Mouse (Mus musculus): Measurements from ENCODE around the gene Cyp20a1. TPM values are rescaled to one million over a fixed set of nuclear protein-coding genes. Genes with fewer than 3 reads are reported as not detected.

Gene Cyp20a1
- total RNA-seq (2021), result 1 to 10 TPM; 9.1 to 9.4 TPM

- DNase-seq (ENCODE audit: low spot score), result peak; percentile 91
- intact Hi-C loops (cut with DNase I), result loop anchor here (5.0 kb wide), 1 partner anchor 64 kb away; the partner anchor contains the start of gene Abi2
Measured at GRCm38 (mm10) chr1:60342808-60343629, at the start of gene Cyp20a1. Cyp20a1 (plus strand) TSS chr1:60343323.

DNA sequence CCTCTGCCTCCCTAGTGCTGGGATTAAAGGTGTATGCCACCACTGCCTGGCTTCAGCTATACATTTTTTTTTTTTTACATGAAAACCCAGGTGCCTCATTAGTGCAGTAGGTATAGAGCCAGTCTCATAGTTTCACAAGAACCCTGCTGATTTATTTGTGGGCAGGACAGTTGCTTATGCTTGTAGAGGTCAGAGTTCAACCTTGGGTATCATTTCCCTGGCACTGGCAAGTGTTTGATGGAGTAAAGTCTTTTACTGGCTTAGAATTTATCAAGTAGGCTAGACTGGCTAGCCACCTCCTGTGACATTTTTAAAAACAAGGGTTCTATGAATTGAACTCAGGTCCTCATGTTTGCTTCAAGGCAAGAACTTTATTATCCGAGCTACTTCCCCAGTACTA lies 49.2 kb upstream of the Cyp20a1 start:
- intact Hi-C loops (cut with DNase I), result no loop called here
- no peak for DNase-seq (ENCODE audit: low spot score)

- intact Hi-C loops (cut with DNase I), result loop anchor here (5.0 kb wide), 1 partner anchor 63 kb away; the partner anchor contains the start of gene Abi2
Measured at GRCm38 (mm10) chr1:60343630-60344455, 720 bp downstream of the Cyp20a1 start.

GRCm38 (mm10) chr1:60344670-60345069 lies 1.5 kb downstream of the Cyp20a1 start:
- intact Hi-C loops (cut with DNase I), result loop anchor here (5.0 kb wide), 1 partner anchor 63 kb away; the partner anchor contains the start of gene Abi2
- DNase-seq (ENCODE audit: low spot score), result no peak

More at GRCm38 (mm10) chr1:60343630-60344455, 720 bp downstream of the Cyp20a1 start:
- no peak for DNase-seq (ENCODE audit: low spot score)

DNA sequence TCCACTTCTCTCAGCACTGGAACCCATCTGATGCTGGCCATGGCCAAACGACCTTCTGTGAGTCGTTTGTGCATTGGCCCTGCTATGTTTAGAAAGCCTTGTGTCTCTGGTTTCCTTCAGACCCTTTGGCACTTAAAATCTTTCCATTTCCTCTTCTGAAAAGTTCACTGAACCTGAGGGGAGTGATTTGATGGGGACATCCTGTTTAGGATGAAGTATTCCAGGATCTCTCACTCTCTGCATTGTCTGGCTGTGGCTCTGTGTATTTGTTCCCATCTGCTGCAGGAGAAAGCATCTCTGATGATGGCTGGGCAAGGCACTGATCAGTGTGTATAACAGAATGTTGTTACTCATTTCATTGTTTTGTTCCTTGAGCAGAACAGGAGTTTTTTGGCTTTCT lies 2.6 kb downstream of the Cyp20a1 start:
- intact Hi-C loops (cut with DNase I), result no loop called here
- no peak for DNase-seq (ENCODE audit: low spot score)

DNA sequence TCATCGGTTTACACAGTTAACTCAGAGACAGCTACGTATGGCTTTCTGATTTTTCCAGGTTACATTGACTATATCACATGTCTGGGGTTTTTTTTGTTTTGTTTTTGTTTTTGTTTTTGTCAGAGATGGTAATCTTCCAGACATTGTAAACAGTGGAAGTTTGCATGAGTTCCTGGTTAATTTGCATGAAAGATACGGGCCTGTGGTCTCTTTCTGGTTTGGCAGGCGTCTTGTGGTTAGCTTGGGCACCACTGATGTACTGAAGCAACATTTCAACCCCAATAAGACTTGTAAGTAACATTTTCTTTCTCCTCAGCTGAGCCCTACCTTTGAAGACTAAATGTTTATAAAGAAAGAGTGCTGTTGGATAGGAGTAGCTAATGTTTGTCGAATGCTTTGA lies 9.7 kb downstream of the Cyp20a1 start:
- intact Hi-C loops (cut with DNase I), result no loop called here

DNA sequence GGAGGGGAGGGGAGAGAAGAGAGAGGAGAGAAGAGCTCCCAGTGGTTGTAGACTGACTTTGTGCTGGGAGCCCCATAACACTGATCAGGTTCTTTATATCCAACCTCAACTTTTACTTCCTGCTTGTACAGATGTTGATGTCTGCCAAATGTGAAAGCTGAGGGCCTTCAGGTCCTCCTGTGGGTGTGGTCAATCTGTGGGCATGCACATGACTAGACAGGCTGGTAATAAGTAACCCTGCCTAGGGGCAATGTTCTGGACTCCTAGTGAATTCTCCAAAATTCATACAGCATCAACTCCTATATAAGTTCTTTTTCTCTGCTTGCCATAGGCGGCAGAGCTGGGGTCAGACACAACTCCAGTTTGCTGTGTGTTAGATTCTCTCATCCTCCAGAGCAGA lies 18.5 kb downstream of the Cyp20a1 start:
- no peak for DNase-seq (ENCODE audit: low spot score)
- intact Hi-C loops (cut with DNase I), result no loop called here

More for the DNA sequence above, 9.7 kb downstream of the Cyp20a1 start:
- DNase-seq (ENCODE audit: low spot score), result no peak

GRCm38 (mm10) chr1:60376556-60376955 lies 33.4 kb downstream of the Cyp20a1 start:
- DNase-seq (ENCODE audit: low spot score), result no peak
- intact Hi-C loops (cut with DNase I), result no loop called here

GRCm38 (mm10) chr1:60381910-60382309 lies 38.8 kb downstream of the Cyp20a1 start:
- intact Hi-C loops (cut with DNase I), result no loop called here
- DNase-seq (ENCODE audit: low spot score), result no peak

GRCm38 (mm10) chr1:60404848-60405247 lies 61.7 kb downstream of the Cyp20a1 start:
- intact Hi-C loops (cut with DNase I), result loop anchor here (5.0 to 10.0 kb wide), 3 partner anchors 63 to 557 kb away; partner anchors contain the start of gene Cyp20a1
- DNase-seq (ENCODE audit: low spot score), result no peak

GRCm38 (mm10) chr1:60408501-60409167 lies 65.5 kb downstream of the Cyp20a1 start:
- intact Hi-C loops (cut with DNase I), result loop anchor here (5.0 to 10.0 kb wide), 3 partner anchors 66 to 554 kb away; partner anchors contain the start of gene Cyp20a1
- DNase-seq (ENCODE audit: low spot score), result no peak

DNA sequence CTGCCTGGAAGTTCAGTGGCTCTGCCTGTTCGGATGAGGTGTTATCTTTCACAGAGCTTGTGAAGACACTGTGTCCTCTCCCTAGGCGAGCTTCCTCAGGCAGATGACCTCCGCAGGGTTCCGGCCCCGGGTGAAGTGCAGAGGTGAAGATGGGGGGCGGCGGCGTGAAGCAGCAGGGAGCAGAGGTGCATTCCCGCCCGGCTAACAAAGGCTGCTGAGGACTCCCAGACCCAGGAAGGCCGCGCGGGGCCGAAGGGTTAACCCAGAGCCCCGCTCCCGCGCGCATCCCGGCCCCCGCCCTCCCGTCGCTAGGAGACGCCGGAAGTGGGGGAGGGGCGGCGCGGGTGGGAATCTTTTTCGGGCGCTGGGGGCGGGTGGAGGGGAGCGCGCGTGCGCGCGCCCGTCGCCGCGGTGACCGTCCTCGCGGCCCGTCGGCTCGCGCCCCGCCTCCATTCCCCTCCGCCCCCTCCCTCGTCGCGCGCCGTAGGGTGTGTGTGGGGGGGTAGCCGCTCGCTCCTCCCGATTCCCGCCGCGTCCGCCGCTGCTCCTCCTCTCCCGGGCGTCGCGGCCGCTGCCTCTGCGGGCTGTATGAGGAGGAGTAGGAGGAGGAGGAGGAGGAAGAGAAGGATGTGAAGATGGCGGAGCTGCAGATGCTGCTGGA lies 66.2 kb downstream of the Cyp20a1 start, which contains the start of gene Abi2:
Gene Abi2 (plus strand): TSS at position 452 of the 661 bp plus-strand sequence.
- intact Hi-C loops (cut with DNase I), result loop anchor here (5.0 to 10.0 kb wide), 3 partner anchors 67 to 553 kb away; partner anchors contain the start of gene Cyp20a1
- peak; percentile 83 for DNase-seq (ENCODE audit: low spot score)

- intact Hi-C loops (cut with DNase I), result loop anchor here (5.0 to 10.0 kb wide), 3 partner anchors 68 to 552 kb away; partner anchors contain the start of gene Cyp20a1
- DNase-seq (ENCODE audit: low spot score), result peak; percentile 6
Measured at GRCm38 (mm10) chr1:60409928-60410817, 67.0 kb downstream of the Cyp20a1 start.

DNA sequence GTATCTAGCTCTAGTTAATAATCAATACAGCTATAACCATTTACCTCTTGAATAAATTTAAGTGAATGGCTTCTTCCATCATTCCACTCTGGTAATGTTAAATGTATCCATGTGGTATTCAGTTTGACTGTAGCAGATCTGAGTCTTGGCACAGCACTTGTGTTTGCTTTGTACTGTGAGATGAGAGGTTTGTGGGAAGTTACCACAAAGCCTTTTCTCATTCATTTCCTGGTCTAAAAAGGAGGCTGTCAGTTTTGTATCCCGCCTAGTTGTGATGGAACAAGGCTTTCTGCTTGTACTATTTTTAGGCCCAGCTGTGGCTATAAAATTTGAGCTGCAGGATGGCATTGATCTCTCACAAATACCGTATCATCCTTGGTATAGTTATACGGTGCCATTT lies 73.6 kb downstream of the Cyp20a1 start:
- intact Hi-C loops (cut with DNase I), result no loop called here
- no peak for DNase-seq (ENCODE audit: low spot score)

- no peak for DNase-seq (ENCODE audit: low spot score)
Measured at GRCm38 (mm10) chr1:60423882-60424281, 80.8 kb downstream of the Cyp20a1 start.

GRCm38 (mm10) chr1:60428341-60428740 lies 85.2 kb downstream of the Cyp20a1 start:
- no peak for DNase-seq (ENCODE audit: low spot score)
- intact Hi-C loops (cut with DNase I), result no loop called here

More at GRCm38 (mm10) chr1:60423882-60424281, 80.8 kb downstream of the Cyp20a1 start:
- intact Hi-C loops (cut with DNase I), result no loop called here

GRCm38 (mm10) chr1:60428932-60429331 lies 85.8 kb downstream of the Cyp20a1 start:
- DNase-seq (ENCODE audit: low spot score), result no peak

DNA sequence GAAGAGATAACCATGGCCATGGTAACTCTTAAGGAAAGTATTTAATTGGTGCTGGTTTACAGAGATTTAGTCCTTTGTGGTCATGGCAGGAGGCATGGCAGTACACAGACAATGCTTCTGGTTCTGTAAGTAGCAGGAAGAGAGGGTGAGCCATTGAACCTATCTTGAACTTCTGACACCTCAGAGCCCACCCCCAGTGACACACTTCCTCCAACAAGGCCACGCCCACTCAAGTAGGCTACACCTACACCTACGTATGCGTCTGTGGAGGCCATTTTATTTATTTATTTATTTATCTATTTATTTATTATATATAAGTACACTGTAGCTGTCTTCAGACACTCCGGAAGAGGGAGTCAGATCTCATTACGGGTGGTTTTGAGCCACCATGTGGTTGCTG lies 88.4 kb downstream of the Cyp20a1 start:
- DNase-seq (ENCODE audit: low spot score), result no peak

More at GRCm38 (mm10) chr1:60428932-60429331, 85.8 kb downstream of the Cyp20a1 start:
- intact Hi-C loops (cut with DNase I), result no loop called here

More for the DNA sequence above, 88.4 kb downstream of the Cyp20a1 start:
- intact Hi-C loops (cut with DNase I), result no loop called here
